Mouse (Mus musculus) heart, postnatal 10 days (tissue): Measurements from ENCODE around the gene Rab11fip3. TPM values are rescaled to one million over a fixed set of nuclear protein-coding genes. Genes with fewer than 3 reads are reported as not detected.
"Not testable (repeated sequence)": the region's sequence is repeated elsewhere in the genome, so short reads cannot be mapped to it uniquely, and the experiment has no call there.

Experiments
- DNase-seq, 2 experiments: peaks; one replicate each; pipeline ENCODE4 v3.0.0; 2021
- intact Hi-C: fragments of 180-260 bp; cut with DNase I; formaldehyde crosslinking; loops from one replicate; pipeline ENCODE4 v1.15.1; 2025
- total RNA-seq, 2 experiments: library from RNA; stranded (reverse); gene quantifications; 2 replicates each; pipeline ENCODE4 v1.2.3; 2021

Gene Rab11fip3
- total RNA-seq, 2 experiments from 2014 or later, result 23.4 to 24.1 TPM

DNA sequence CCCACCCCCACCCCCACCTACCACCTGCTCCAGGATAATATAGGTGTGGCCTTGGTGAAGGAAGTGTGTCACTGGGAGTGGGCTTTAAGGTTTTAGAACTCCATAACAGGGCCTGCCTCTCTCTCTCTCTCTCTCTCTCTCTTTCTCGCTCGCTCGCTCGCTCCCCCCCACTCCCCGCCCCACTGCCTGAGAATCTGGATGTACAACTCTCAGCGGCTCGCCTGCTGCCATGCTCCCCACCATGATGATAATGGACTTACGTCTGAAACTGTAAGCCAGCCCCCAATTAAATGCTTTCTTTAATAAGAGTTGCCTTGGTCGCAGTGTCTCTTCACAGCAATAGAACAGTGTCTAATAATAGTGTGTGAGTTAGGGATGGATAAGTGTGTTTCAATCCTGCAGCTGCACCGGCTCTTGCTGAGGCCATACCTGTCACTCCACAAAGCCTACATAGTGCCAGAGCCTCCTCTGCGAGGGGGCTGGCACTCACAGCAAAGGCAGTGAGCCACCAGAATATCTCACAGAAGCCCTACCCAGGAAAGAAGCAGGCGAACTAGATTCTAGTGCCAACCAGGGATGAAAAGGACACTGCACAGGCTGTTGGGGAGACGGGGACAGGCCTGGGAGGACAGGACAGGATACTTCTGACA lies 26.6 kb downstream of the Rab11fip3 start:
- DNase-seq, result peak; percentile 30 to 52
- intact Hi-C loops, result no loop called here

- intact Hi-C loops, result loop anchor here (1.0 to 2.0 kb wide), 2 partner anchors 28 to 49 kb away; partner anchors contain the start of genes Decr2 and Rab11fip3
- DNase-seq, result peak; percentile 61 to 75
Observed at GRCm38 (mm10) chr17:26041111-26041802, 28.1 kb downstream of the Rab11fip3 start.

DNA sequence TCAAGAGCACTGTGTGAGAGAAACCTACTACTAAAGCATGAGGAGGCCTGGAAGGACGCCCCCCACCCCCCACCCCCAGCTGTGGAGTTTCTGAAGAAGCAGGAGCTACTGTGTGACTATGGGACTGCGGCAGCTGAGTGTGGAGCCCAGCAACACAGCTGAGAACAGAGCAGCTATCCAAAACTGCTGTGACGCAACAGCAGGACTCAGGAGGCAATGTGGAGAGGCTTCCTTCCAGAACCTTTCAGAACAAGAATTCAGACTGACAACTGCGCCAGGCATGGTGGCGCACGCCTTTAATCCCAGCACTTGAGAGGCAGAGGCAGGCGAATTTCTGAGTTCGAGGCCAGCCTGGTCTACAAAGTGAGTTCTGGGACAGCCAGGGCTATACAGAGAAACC lies 28.6 kb downstream of the Rab11fip3 start:
- not testable (repeated sequence) for DNase-seq
- intact Hi-C loops, result loop anchor here (1.0 to 2.0 kb wide), 2 partner anchors 28 to 50 kb away; partner anchors contain the start of genes Decr2 and Rab11fip3

DNA sequence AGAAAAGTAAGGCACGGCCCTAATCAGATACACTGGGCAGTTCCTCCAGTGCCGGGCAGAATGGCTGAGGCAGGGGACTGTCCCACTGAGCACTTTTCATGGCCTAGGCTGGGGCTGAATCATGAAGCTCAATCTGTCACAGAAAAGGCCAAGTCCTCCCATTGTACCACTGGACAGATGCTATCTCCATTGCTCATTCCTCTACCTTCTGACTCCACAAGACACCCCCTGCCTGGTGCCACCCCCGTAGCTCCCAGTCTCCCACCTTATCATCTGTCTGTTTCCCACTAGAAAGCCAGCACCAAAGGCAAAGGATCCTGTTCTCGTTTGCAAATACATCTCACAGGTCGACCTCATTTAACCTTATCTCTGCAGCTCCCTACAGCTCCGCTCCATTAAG lies 37.3 kb downstream of the Rab11fip3 start:
- intact Hi-C loops, result no loop called here
- no peak for DNase-seq

DNA sequence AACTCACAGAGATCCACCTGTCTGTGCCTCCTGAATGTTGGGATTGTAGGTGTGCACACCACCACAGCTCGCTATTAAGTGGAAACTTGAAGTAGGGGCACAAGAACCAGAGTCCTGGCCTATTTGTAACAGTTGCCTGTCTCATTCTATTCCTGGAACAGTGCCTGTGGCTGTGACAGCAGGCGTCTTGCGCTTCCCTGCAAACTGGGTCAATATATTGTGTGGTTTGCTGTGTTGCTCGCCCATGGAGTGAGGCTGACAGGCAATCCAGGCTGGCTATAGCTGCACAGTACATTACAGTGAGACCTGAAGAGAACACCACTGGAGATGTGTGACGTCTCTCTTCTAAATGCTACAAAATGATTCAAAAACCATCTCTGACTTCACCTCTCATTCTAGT lies 37.8 kb downstream of the Rab11fip3 start:
- DNase-seq, result no peak
- intact Hi-C loops, result no loop called here

DNA sequence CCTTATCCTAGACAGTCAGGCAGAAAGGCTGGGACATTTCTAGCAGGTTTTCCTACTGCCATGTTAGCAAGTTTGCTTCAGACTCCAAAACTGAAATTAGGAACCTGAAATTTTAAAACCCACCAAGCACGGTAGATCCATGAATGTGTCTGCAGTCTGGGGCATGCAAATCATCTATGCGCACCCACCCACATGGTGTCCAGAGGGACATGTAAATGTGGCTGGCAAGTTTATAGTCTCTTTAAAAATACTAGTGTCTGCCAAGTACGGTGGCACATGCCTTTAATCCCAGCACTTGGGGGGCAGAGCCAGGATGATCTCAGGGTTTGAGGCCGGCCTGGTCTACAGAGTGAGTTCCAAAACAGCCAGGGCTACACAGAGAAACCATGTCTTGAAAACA lies 41.1 kb downstream of the Rab11fip3 start:
- intact Hi-C loops, result no loop called here
- no peak for DNase-seq

- no peak for DNase-seq
Observed at GRCm38 (mm10) chr17:26024674-26025073, 44.7 kb downstream of the Rab11fip3 start.

DNA sequence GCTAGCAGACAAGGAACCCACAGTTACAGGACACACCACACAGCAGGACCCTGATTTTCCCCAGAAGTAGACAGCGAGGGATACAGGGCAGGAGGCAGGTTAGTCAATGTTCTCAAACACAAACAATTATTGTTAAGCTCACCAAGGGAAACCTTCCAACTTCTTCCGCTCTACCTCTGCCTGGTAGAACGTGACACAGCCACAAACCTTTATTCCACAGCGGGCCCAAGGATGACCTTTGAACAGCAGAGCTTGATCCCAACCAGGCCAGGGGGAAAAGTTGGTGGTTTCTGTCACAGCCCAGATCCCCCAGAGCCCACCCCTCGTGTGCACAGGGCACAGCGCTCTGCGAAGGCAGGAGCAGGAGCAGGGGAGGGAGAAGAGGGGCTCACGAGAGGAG lies 45.4 kb downstream of the Rab11fip3 start:
- no peak for DNase-seq

More at GRCm38 (mm10) chr17:26024674-26025073, 44.7 kb downstream of the Rab11fip3 start:
- intact Hi-C loops, result no loop called here

DNA sequence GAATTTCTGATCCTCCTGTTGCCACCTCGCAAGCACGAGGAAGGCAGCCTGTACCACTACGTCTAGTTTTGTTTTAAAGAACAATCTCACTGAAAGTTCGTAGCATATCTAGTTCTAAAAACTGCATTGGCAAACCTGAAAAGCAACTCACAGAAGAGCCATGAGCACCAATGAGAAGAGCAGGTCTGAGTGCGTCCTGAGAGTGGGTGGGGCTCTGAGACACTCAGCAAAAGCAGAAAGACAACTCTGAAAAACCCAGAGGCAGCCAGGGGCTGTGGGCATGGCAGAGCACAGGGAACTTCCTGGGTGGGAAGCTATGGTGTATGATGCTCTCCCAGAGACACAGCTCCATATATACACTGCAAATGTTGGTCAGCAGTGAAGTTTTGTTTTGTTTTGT lies 46.2 kb downstream of the Rab11fip3 start:
- no peak for DNase-seq
- intact Hi-C loops, result no loop called here

More for the DNA sequence above, 45.4 kb downstream of the Rab11fip3 start:
- intact Hi-C loops, result no loop called here

- DNase-seq, result no peak
- intact Hi-C loops, result no loop called here
Observed at GRCm38 (mm10) chr17:26021728-26022341, 47.5 kb downstream of the Rab11fip3 start.

GRCm38 (mm10) chr17:26020848-26021347 lies 48.5 kb downstream of the Rab11fip3 start:
- DNase-seq, result no peak
- intact Hi-C loops, result no loop called here

- intact Hi-C loops, result no loop called here
- DNase-seq, result no peak
Observed at GRCm38 (mm10) chr17:26018388-26018787, 51.0 kb downstream of the Rab11fip3 start.

DNA sequence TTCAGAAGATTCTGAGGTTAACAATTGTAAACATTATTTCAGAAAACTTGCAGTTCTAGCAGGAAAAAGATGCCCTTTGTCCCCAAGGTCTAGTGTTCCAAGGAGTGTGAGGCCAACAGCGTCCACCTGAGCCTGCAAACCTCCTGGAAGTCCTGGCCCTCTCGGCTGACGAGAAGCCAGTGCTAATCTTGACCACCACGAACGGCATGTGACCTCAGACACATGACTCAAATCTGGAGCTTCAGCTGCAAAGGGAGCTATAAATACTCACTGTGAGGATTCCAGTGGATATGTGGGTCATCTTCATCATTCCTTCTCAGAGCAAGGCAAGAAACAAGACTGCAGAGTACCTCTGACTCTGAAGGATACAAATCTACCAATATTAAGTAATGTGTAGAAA lies 51.4 kb downstream of the Rab11fip3 start:
- intact Hi-C loops, result no loop called here
- peak; percentile 38 to 64 for DNase-seq

- no peak for DNase-seq
- intact Hi-C loops, result no loop called here
Observed at GRCm38 (mm10) chr17:26017021-26017420, 52.3 kb downstream of the Rab11fip3 start.

DNA sequence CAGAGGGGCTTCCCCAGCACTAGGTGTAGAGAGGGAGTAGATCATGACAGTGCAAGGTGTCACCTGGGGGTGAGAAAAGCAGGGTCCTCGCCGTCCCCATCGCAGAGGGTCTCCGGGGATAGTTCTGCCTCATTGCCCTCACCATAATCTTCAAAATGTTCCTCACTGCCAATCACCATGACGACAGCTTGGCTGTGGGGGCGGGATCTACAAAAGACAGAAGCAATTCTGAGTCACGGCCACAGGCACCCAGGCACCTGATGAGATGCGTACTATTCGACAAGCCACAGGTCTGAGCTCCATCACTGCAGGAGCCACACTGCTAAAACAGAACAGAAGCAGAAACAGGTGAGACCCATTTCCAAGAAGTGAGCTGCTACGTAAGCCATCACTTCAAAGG lies 55.6 kb downstream of the Rab11fip3 start:
- intact Hi-C loops, result no loop called here
- DNase-seq, result no peak

- intact Hi-C loops, result loop anchor here (1.0 kb wide), 1 partner anchor 78 kb away; the partner anchor contains the start of gene Decr2
Observed at GRCm38 (mm10) chr17:26011841-26012460, 57.4 kb downstream of the Rab11fip3 start.

DNA sequence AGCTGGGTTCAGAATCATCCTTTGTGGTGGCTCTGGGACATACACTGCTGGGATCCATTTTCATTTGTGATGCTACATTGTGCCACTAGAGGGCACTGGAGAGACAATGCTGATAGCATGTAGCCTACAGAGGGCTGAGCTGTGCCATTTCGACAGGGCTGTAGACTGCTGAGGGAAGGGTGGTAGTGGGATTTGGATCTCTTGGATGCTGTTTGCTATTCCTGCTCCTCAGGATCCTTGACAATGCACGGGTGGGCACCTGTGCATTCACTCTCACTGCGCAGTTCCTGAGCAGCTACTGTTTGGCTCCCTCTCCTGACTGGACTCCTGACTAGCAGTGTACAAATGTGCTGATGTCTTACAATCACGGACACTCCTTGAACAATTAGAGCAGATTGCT lies 59.8 kb downstream of the Rab11fip3 start:
- DNase-seq, result peak; percentile 86 to 91
- intact Hi-C loops, result loop anchor here (1.0 kb wide), 1 partner anchor 115 kb away; no protein-coding TSS in a partner anchor

More at GRCm38 (mm10) chr17:26011841-26012460, 57.4 kb downstream of the Rab11fip3 start:
- DNase-seq, result peak; percentile 79 to 84

- no peak for DNase-seq
- intact Hi-C loops, result loop anchor here (1.0 kb wide), 1 partner anchor 114 kb away; no protein-coding TSS in a partner anchor
Observed at GRCm38 (mm10) chr17:26008787-26009186, 60.6 kb downstream of the Rab11fip3 start.

- DNase-seq, result no peak
- intact Hi-C loops, result no loop called here
Observed at GRCm38 (mm10) chr17:26008331-26008730, 61.0 kb downstream of the Rab11fip3 start.

GRCm38 (mm10) chr17:26007646-26008045 lies 61.7 kb downstream of the Rab11fip3 start:
- intact Hi-C loops, result no loop called here
- no peak for DNase-seq
